Mouse (Mus musculus) brown adipose tissue, adult 24 weeks (tissue): ENCODE results near the gene Notch2. TPM values are rescaled to one million over a fixed set of nuclear protein-coding genes. Genes with fewer than 3 reads are reported as not detected.

ENCODE experiments used
- H3K27ac ChIP-seq: fragments of 200-500 bp; replicated peaks from 2 replicates; pipeline ENCODE4 v1.5.1; 2012; ENCODE audit warnings: low read depth, mild to moderate bottlenecking, low read length
- H3K4me1 ChIP-seq: fragments of 200-500 bp; 2 replicates; pipeline ENCODE4 v1.6.1; 2012; ENCODE audit warnings: low read length, mixed read lengths; ENCODE audit not compliant: control insufficient read depth, insufficient read depth, insufficient read length
- H3K4me3 ChIP-seq: fragments of 200-500 bp; 2 replicates; pipeline ENCODE4 v1.5.1; 2012; ENCODE audit warnings: low read depth, mild to moderate bottlenecking, low read length, moderate library complexity; ENCODE audit not compliant: insufficient read depth
- polyA plus RNA-seq: library from polyadenylated mRNA; stranded (reverse); fragments of >200 nt; gene quantifications from 2 replicates; pipeline ENCODE4 v1.2.4, GENCODE M21; 2012; ENCODE audit not compliant: missing spikeins, insufficient read depth, insufficient read length

The Notch2 gene
- polyA plus RNA-seq, 1 experiment: 7.2 TPM

GRCm38 (mm10) chr3:98159289-98159688 is 146.0 kb downstream of the Notch2 start:
- H3K27ac ChIP-seq: no peak overlapping the region
- no peaks in the 10 kb centered on the region for H3K4me1 ChIP-seq
- no peak overlapping the region for H3K4me3 ChIP-seq

- Histone ChIP-seq H3K27ac (no peak within 1 kb of the TSS), H3K4me3 (no peak within 1 kb of the TSS), H3K4me1 (no peaks in the 10 kb centered on the region)
Measured at GRCm38 (mm10) chr3:98160330-98160729, 147.0 kb downstream of the Notch2 start, which contains the start of gene Adam30. Gene Adam30 (plus strand): TSS chr3:98160630.

- Histone ChIP-seq H3K4me3 (no peak overlapping the region), H3K27ac (peak overlapping the region; percentile 48; the same call in 1 of the 2 replicates), H3K4me1 (peaks cover 2% of the 10 kb centered on the region; the same call in 1 of the 2 replicates)
Measured at GRCm38 (mm10) chr3:98178340-98178739, 165.0 kb downstream of the Notch2 start.

GRCm38 (mm10) chr3:98180805-98181204 is 167.5 kb downstream of the Notch2 start:
- H3K4me1 ChIP-seq: peaks cover 2% of the 10 kb centered on the region; the same call in 1 of the 2 replicates
- H3K27ac ChIP-seq: no peak overlapping the region
- H3K4me3 ChIP-seq: no peak overlapping the region

GRCm38 (mm10) chr3:98185163-98185714 is 171.9 kb downstream of the Notch2 start:
- H3K4me1 ChIP-seq: no peaks in the 10 kb centered on the region
- no peak overlapping the region for H3K4me3 ChIP-seq
- H3K27ac ChIP-seq: no peak overlapping the region

GRCm38 (mm10) chr3:98187777-98188176 is 174.4 kb downstream of the Notch2 start:
- H3K27ac ChIP-seq: no peak overlapping the region
- no peaks in the 10 kb centered on the region for H3K4me1 ChIP-seq
- H3K4me3 ChIP-seq: no peak overlapping the region

GRCm38 (mm10) chr3:98197711-98198532 is 184.6 kb downstream of the Notch2 start:
- Histone ChIP-seq H3K27ac (no peak overlapping the region), H3K4me3 (no peak overlapping the region), H3K4me1 (no peaks in the 10 kb centered on the region)

- Histone ChIP-seq H3K4me3 (no peak overlapping the region), H3K27ac (no peak overlapping the region), H3K4me1 (no peaks in the 10 kb centered on the region)
Measured at GRCm38 (mm10) chr3:98199747-98200146, 186.4 kb downstream of the Notch2 start.

Other genes starting within 250 kb of the Notch2 start
- 54.7 and 64.1 TPM in 2 replicates for gene Pde4dip, start 124.8 kb upstream of the Notch2 start, polyA plus RNA-seq
- 53.2 and 65.3 TPM in 2 replicates for gene Sec22b, start 112.3 kb upstream of the Notch2 start, polyA plus RNA-seq
- gene Adam30, start 147.1 kb downstream of the Notch2 start, polyA plus RNA-seq: not detected in 2 replicates
- gene Reg4, start 208.6 kb downstream of the Notch2 start, polyA plus RNA-seq: not detected in 2 replicates